Mouse (Mus musculus): ENCODE measurements at regions not wholly inside any gene's neighbourhood (a gene's known extent, or its start where the extent isn't known, plus 50 kb on each side); places are given as distances from the start of the nearest gene placed in this dataset.

GRCm38 (mm10) chr1:73579680-73580079 lies 544.6 kb downstream of the Tns1 start:
- Histone ChIP-seq H3K4me2 (ENCODE audit: low read depth, low read length) (no peak overlapping the region), H3K27ac (ENCODE audit: low read length) (no peak overlapping the region), H3K27me3 (ENCODE audit: control insufficient read depth, insufficient read depth, low read length) (no peaks in the 10 kb centered on the region), H3K36me3 (ENCODE audit: control insufficient read depth, insufficient read depth) (no peaks in the 10 kb centered on the region), H3K4me3 (ENCODE audit: low read length) (no peak overlapping the region), H3K9ac (ENCODE audit: low read length) (no peak overlapping the region), H3K4me1 (ENCODE audit: control insufficient read depth, insufficient read depth, low read length) (0 out of 2 replicates have a peak, but pooled peaks cover 2% of the 10 kb centered on the region), H3K9me3 (replicated peaks; ENCODE audit: control insufficient read depth, low read length) (no peaks in the 10 kb centered on the region)
- ATAC-seq (replicated peaks; ENCODE audit: extremely low read depth, insufficient read depth, low FRiP score), result no peak
- WGBS, result 81% methylated on average over 3 of the region's 3 CpGs

- H3K27me3 ChIP-seq (ENCODE audit: control insufficient read depth, insufficient read depth, low read length), result no peaks in the 10 kb centered on the region
- 97% methylated on average over 1 of the region's 1 CpGs for WGBS
- H3K4me3 ChIP-seq (ENCODE audit: low read length), result no peak overlapping the region
- H3K9ac ChIP-seq (ENCODE audit: low read length), result no peak overlapping the region
- no peak overlapping the region for H3K4me2 ChIP-seq (ENCODE audit: low read depth, low read length)
- no peaks in the 10 kb centered on the region for H3K9me3 ChIP-seq (replicated peaks; ENCODE audit: control insufficient read depth, low read length)
- 0 out of 2 replicates have a peak, but pooled peaks cover 2% of the 10 kb centered on the region for H3K4me1 ChIP-seq (ENCODE audit: control insufficient read depth, insufficient read depth, low read length)
- H3K27ac ChIP-seq (ENCODE audit: low read length), result no peak overlapping the region
- ATAC-seq (replicated peaks; ENCODE audit: extremely low read depth, insufficient read depth, low FRiP score), result no peak
- H3K36me3 ChIP-seq (ENCODE audit: control insufficient read depth, insufficient read depth), result no peaks in the 10 kb centered on the region
These were observed 547.2 kb downstream of the Tns1 start for GRCm38 (mm10) chr1:73577019-73577418.

GRCm38 (mm10) chr1:73575694-73576093 lies 548.6 kb downstream of the Tns1 start:
- no peak for ATAC-seq (replicated peaks; ENCODE audit: extremely low read depth, insufficient read depth, low FRiP score)
- WGBS, result 83% methylated on average over 1 of the region's 1 CpGs
- H3K36me3 ChIP-seq (ENCODE audit: control insufficient read depth, insufficient read depth), result no peaks in the 10 kb centered on the region
- H3K4me3 ChIP-seq (ENCODE audit: low read length), result no peak overlapping the region
- H3K27me3 ChIP-seq (ENCODE audit: control insufficient read depth, insufficient read depth, low read length), result no peaks in the 10 kb centered on the region
- H3K9ac ChIP-seq (ENCODE audit: low read length), result no peak overlapping the region
- H3K4me2 ChIP-seq (ENCODE audit: low read depth, low read length), result no peak overlapping the region
- no peak overlapping the region for H3K27ac ChIP-seq (ENCODE audit: low read length)
- H3K9me3 ChIP-seq (replicated peaks; ENCODE audit: control insufficient read depth, low read length), result no peaks in the 10 kb centered on the region
- H3K4me1 ChIP-seq (ENCODE audit: control insufficient read depth, insufficient read depth, low read length), result 0 out of 2 replicates have a peak, but pooled peaks cover 2% of the 10 kb centered on the region

GRCm38 (mm10) chr1:73570944-73571343 lies 553.3 kb downstream of the Tns1 start:
- Histone ChIP-seq H3K36me3 (ENCODE audit: control insufficient read depth, insufficient read depth) (no peaks in the 10 kb centered on the region), H3K9me3 (replicated peaks; ENCODE audit: control insufficient read depth, low read length) (no peaks in the 10 kb centered on the region), H3K9ac (ENCODE audit: low read length) (no peak overlapping the region), H3K4me3 (ENCODE audit: low read length) (no peak overlapping the region), H3K27me3 (ENCODE audit: control insufficient read depth, insufficient read depth, low read length) (no peaks in the 10 kb centered on the region), H3K4me1 (ENCODE audit: control insufficient read depth, insufficient read depth, low read length) (no peaks in the 10 kb centered on the region), H3K4me2 (ENCODE audit: low read depth, low read length) (no peak overlapping the region), H3K27ac (ENCODE audit: low read length) (no peak overlapping the region)
- no peak for ATAC-seq (replicated peaks; ENCODE audit: extremely low read depth, insufficient read depth, low FRiP score)
- 85% methylated on average over 3 of the region's 3 CpGs for WGBS

- Histone ChIP-seq H3K27ac (ENCODE audit: low read length) (no peak overlapping the region), H3K36me3 (ENCODE audit: control insufficient read depth, insufficient read depth) (no peaks in the 10 kb centered on the region), H3K4me3 (ENCODE audit: low read length) (no peak overlapping the region), H3K4me2 (ENCODE audit: low read depth, low read length) (no peak overlapping the region), H3K27me3 (ENCODE audit: control insufficient read depth, insufficient read depth, low read length) (no peaks in the 10 kb centered on the region), H3K4me1 (ENCODE audit: control insufficient read depth, insufficient read depth, low read length) (no peaks in the 10 kb centered on the region), H3K9ac (ENCODE audit: low read length) (no peak overlapping the region), H3K9me3 (replicated peaks; ENCODE audit: control insufficient read depth, low read length) (no peaks in the 10 kb centered on the region)
- 83% methylated on average over 3 of the region's 3 CpGs for WGBS
- ATAC-seq (replicated peaks; ENCODE audit: extremely low read depth, insufficient read depth, low FRiP score), result no peak
These were observed 551.1 kb upstream of the Tnp1 start for GRCm38 (mm10) chr1:73566770-73567169.

- Histone ChIP-seq H3K9ac (ENCODE audit: low read length) (no peak overlapping the region), H3K4me3 (ENCODE audit: low read length) (no peak overlapping the region), H3K27ac (ENCODE audit: low read length) (no peak overlapping the region), H3K4me1 (ENCODE audit: control insufficient read depth, insufficient read depth, low read length) (no peaks in the 10 kb centered on the region), H3K4me2 (ENCODE audit: low read depth, low read length) (no peak overlapping the region), H3K27me3 (ENCODE audit: control insufficient read depth, insufficient read depth, low read length) (no peaks in the 10 kb centered on the region), H3K9me3 (replicated peaks; ENCODE audit: control insufficient read depth, low read length) (no peaks in the 10 kb centered on the region), H3K36me3 (ENCODE audit: control insufficient read depth, insufficient read depth) (no peaks in the 10 kb centered on the region)
- WGBS, result 80% methylated on average over 1 of the region's 1 CpGs
- no peak for ATAC-seq (replicated peaks; ENCODE audit: extremely low read depth, insufficient read depth, low FRiP score)
These were observed 544.9 kb upstream of the Tnp1 start for GRCm38 (mm10) chr1:73560594-73560993.

- 82% methylated on average over 3 of the region's 3 CpGs for WGBS
- no peak for ATAC-seq (replicated peaks; ENCODE audit: extremely low read depth, insufficient read depth, low FRiP score)
- Histone ChIP-seq H3K36me3 (ENCODE audit: control insufficient read depth, insufficient read depth) (no peaks in the 10 kb centered on the region), H3K4me1 (ENCODE audit: control insufficient read depth, insufficient read depth, low read length) (no peaks in the 10 kb centered on the region), H3K9me3 (replicated peaks; ENCODE audit: control insufficient read depth, low read length) (no peaks in the 10 kb centered on the region), H3K4me2 (ENCODE audit: low read depth, low read length) (no peak overlapping the region), H3K27ac (ENCODE audit: low read length) (no peak overlapping the region), H3K27me3 (ENCODE audit: control insufficient read depth, insufficient read depth, low read length) (no peaks in the 10 kb centered on the region), H3K4me3 (ENCODE audit: low read length) (no peak overlapping the region), H3K9ac (ENCODE audit: low read length) (no peak overlapping the region)
These were observed 532.2 kb upstream of the Tnp1 start for GRCm38 (mm10) chr1:73547877-73548276.

- H3K4me2 ChIP-seq (ENCODE audit: low read depth, low read length), result no peak overlapping the region
- WGBS, result 57% methylated on average over 6 of the region's 6 CpGs
- H3K27ac ChIP-seq (ENCODE audit: low read length), result no peak overlapping the region
- H3K4me1 ChIP-seq (ENCODE audit: control insufficient read depth, insufficient read depth, low read length), result no peaks in the 10 kb centered on the region
- no peaks in the 10 kb centered on the region for H3K9me3 ChIP-seq (replicated peaks; ENCODE audit: control insufficient read depth, low read length)
- H3K9ac ChIP-seq (ENCODE audit: low read length), result no peak overlapping the region
- H3K4me3 ChIP-seq (ENCODE audit: low read length), result no peak overlapping the region
- no peaks in the 10 kb centered on the region for H3K27me3 ChIP-seq (ENCODE audit: control insufficient read depth, insufficient read depth, low read length)
- ATAC-seq (replicated peaks; ENCODE audit: extremely low read depth, insufficient read depth, low FRiP score), result no peak
- H3K36me3 ChIP-seq (ENCODE audit: control insufficient read depth, insufficient read depth), result no peaks in the 10 kb centered on the region
These were observed 529.7 kb upstream of the Tnp1 start for GRCm38 (mm10) chr1:73545401-73545800.

GRCm38 (mm10) chr1:73541371-73541770 lies 525.7 kb upstream of the Tnp1 start:
- 70% methylated on average over 5 of the region's 5 CpGs for WGBS
- Histone ChIP-seq H3K27me3 (ENCODE audit: control insufficient read depth, insufficient read depth, low read length) (no peaks in the 10 kb centered on the region), H3K36me3 (ENCODE audit: control insufficient read depth, insufficient read depth) (no peaks in the 10 kb centered on the region), H3K4me3 (ENCODE audit: low read length) (no peak overlapping the region), H3K27ac (ENCODE audit: low read length) (no peak overlapping the region), H3K4me2 (ENCODE audit: low read depth, low read length) (no peak overlapping the region), H3K9me3 (replicated peaks; ENCODE audit: control insufficient read depth, low read length) (no peaks in the 10 kb centered on the region), H3K4me1 (ENCODE audit: control insufficient read depth, insufficient read depth, low read length) (no peaks in the 10 kb centered on the region), H3K9ac (ENCODE audit: low read length) (no peak overlapping the region)
- no peak for ATAC-seq (replicated peaks; ENCODE audit: extremely low read depth, insufficient read depth, low FRiP score)

Measured in heart, embryonic 16.5 days (tissue).